Mouse (Mus musculus): ENCODE measurements around the gene 2900026A02Rik. TPM values are rescaled to one million over a fixed set of nuclear protein-coding genes. Genes with fewer than 3 reads are reported as not detected.
A peak's percentile ranks its signal among the peaks of the same experiment; 100 is the strongest.

2900026A02Rik gene
- total and polyA plus RNA-seq, 2 experiments: 8.0 to 29.2 TPM

DNA sequence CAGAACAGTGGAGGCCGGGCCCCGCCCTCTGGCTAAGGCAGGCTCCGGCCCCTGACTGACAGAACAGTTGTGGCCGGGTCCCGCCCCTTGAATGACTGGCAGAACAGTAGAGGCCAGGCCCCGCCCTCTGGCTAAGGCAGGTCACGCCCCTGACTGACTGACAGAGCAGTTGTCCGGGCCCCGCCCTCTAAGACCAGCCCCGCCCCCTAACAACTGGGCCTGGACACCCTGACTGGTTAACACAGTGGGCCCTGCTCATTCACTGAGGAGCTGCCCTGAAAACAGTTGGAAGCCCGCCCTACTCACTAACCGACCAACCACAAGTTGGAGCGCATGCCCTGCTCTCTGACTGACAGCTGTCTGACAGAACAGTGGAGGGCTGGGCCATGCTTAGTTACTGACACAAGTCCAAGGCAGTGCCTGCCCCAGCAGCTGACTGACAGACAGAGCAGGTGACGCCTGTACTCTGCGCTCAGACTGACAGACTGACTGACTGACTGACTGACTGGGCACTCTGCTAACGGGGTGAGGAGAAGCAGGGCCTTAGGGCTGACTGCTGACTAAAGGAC is 56.1 kb downstream of the 2900026A02Rik start:
- TF ChIP-seq POLR2A (IDR thresholded peaks at IDR 0.05; ENCODE audit: extremely low read depth, insufficient read depth, low read length): no peak
- TF ChIP-seq CTCF (IDR thresholded peaks at IDR 0.05; ENCODE audit: low read depth, low read length): peak; percentile 8; the same call in 1 of the 2 replicates
- H3K79me2 ChIP-seq (ENCODE audit: control insufficient read depth, insufficient read depth, low read length): peaks cover 27% of the 10 kb centered on the region; the same call in 1 of the 2 replicates
- WGBS: 13% methylated on average over 16 of the region's 16 CpGs
- no peaks in the 10 kb centered on the region for H3K36me3 ChIP-seq (ENCODE audit: control insufficient read depth, insufficient read depth, low read length)
- no peaks in the 10 kb centered on the region for H3K27me3 ChIP-seq (ENCODE audit: control insufficient read depth, insufficient read depth, low read length)
- DNase-seq (ENCODE audit: extremely low read depth, low read depth, low spot score): peak; percentile 98
- H3K27ac ChIP-seq (replicated peaks; ENCODE audit: insufficient read depth, low read depth, low read length): peak overlapping the region; percentile 18
- H3K9ac ChIP-seq (ENCODE audit: low read depth, low read length): peak overlapping the region; percentile 15
- H3K4me1 ChIP-seq (ENCODE audit: control insufficient read depth, insufficient read depth, low read length): peaks cover 4% of the 10 kb centered on the region
- H3K4me3 ChIP-seq (ENCODE audit: insufficient read depth, low read depth, low read length): no peak overlapping the region

DNA sequence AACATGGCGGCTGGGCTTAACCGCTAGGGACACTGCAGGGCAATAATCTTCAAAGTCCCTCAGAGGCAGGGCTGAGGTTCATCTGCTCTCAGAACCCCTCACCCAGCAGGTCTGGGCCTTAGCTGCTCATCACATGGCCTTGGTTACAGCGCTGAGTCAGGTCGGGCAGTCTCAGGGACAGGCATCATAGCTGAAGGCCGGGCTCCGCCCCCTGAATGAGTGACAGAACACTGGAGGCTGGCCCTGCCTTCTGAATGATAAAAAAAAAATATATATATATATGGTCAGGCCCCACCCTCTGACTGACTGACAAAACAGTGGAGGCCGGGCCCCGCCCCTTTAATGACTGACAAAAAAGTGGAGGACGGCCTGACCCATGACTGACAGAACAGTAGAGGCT is 56.6 kb downstream of the 2900026A02Rik start:
- TF ChIP-seq CTCF (IDR thresholded peaks at IDR 0.05; ENCODE audit: low read depth, low read length): no peak
- H3K4me1 ChIP-seq (ENCODE audit: control insufficient read depth, insufficient read depth, low read length): peaks cover 4% of the 10 kb centered on the region
- no peak for DNase-seq (ENCODE audit: extremely low read depth, low read depth, low spot score)

DNA sequence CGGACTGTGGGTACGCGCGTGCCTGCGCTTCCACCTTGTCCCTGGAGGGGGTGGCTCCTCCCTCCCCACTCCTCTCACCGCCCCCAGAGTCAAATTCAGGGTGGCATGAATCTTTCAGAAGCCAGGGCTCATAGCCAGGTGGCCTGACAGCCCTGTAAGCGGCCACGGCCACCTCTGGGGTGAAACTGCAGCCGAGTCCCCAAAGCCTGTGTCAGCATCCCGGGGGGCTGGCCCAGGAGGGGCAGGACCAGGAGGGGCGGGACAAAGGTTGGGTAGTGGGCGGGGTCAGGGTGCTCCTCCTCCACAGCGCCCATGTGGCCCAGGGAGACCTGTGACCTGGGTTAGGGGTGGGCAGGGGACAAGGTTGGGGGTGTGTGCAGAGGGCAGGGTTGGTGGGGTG is 57.9 kb downstream of the 2900026A02Rik start:
- no peak for DNase-seq (ENCODE audit: extremely low read depth, low read depth, low spot score)
- Histone ChIP-seq H3K79me2 (ENCODE audit: control insufficient read depth, insufficient read depth, low read length) (peaks cover 21% of the 10 kb centered on the region; the same call in 1 of the 2 replicates), H3K36me3 (ENCODE audit: control insufficient read depth, insufficient read depth, low read length) (no peaks in the 10 kb centered on the region), H3K4me3 (ENCODE audit: insufficient read depth, low read depth, low read length) (no peak overlapping the region), H3K9ac (ENCODE audit: low read depth, low read length) (no peak overlapping the region), H3K27me3 (ENCODE audit: control insufficient read depth, insufficient read depth, low read length) (no peaks in the 10 kb centered on the region), H3K4me1 (ENCODE audit: control insufficient read depth, insufficient read depth, low read length) (peaks cover 4% of the 10 kb centered on the region), H3K27ac (replicated peaks; ENCODE audit: insufficient read depth, low read depth, low read length) (no peak overlapping the region)
- 39% methylated on average over 13 of the region's 13 CpGs for WGBS
- TF ChIP-seq CTCF (IDR thresholded peaks at IDR 0.05; ENCODE audit: low read depth, low read length) (no peak), POLR2A (IDR thresholded peaks at IDR 0.05; ENCODE audit: extremely low read depth, insufficient read depth, low read length) (no peak)

More for the DNA sequence above, 56.6 kb downstream of the 2900026A02Rik start:
- Histone ChIP-seq H3K27ac (replicated peaks; ENCODE audit: insufficient read depth, low read depth, low read length) (no peak overlapping the region), H3K79me2 (ENCODE audit: control insufficient read depth, insufficient read depth, low read length) (peaks cover 21% of the 10 kb centered on the region; the same call in 1 of the 2 replicates), H3K36me3 (ENCODE audit: control insufficient read depth, insufficient read depth, low read length) (no peaks in the 10 kb centered on the region), H3K4me3 (ENCODE audit: insufficient read depth, low read depth, low read length) (no peak overlapping the region), H3K9ac (ENCODE audit: low read depth, low read length) (no peak overlapping the region), H3K27me3 (ENCODE audit: control insufficient read depth, insufficient read depth, low read length) (no peaks in the 10 kb centered on the region)
- 51% methylated on average over 9 of the region's 9 CpGs for WGBS

DNA sequence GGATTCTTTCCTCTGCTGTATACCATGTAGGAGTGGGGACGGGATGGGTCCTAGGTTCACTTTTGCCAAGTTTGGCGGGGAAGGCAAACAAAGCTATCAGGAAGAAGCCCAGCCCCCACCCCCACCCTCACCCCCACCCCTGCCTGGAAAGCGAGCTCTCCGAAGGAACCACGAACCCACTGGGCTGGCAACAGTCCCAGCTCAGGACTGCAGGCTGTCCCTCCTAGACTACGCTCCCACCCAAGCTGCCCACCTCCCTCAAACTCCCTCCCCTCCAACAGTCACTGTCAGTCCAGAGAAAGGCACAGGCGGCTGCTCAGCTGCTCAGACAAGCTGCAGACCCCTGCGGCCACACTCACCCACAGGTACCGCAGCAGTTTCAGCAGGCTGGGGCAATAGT is 58.3 kb downstream of the 2900026A02Rik start:
- Histone ChIP-seq H3K36me3 (ENCODE audit: control insufficient read depth, insufficient read depth, low read length) (no peaks in the 10 kb centered on the region), H3K27ac (replicated peaks; ENCODE audit: insufficient read depth, low read depth, low read length) (no peak overlapping the region), H3K9ac (ENCODE audit: low read depth, low read length) (no peak overlapping the region), H3K79me2 (ENCODE audit: control insufficient read depth, insufficient read depth, low read length) (peaks cover 17% of the 10 kb centered on the region; the same call in 1 of the 2 replicates), H3K4me1 (ENCODE audit: control insufficient read depth, insufficient read depth, low read length) (peaks cover 4% of the 10 kb centered on the region), H3K4me3 (ENCODE audit: insufficient read depth, low read depth, low read length) (no peak overlapping the region; the same call in 1 of the 2 replicates), H3K27me3 (ENCODE audit: control insufficient read depth, insufficient read depth, low read length) (no peaks in the 10 kb centered on the region)
- TF ChIP-seq CTCF (IDR thresholded peaks at IDR 0.05; ENCODE audit: low read depth, low read length) (no peak), POLR2A (IDR thresholded peaks at IDR 0.05; ENCODE audit: extremely low read depth, insufficient read depth, low read length) (no peak)
- DNase-seq (ENCODE audit: extremely low read depth, low read depth, low spot score): no peak
- 62% methylated on average over 9 of the region's 9 CpGs for WGBS

DNA sequence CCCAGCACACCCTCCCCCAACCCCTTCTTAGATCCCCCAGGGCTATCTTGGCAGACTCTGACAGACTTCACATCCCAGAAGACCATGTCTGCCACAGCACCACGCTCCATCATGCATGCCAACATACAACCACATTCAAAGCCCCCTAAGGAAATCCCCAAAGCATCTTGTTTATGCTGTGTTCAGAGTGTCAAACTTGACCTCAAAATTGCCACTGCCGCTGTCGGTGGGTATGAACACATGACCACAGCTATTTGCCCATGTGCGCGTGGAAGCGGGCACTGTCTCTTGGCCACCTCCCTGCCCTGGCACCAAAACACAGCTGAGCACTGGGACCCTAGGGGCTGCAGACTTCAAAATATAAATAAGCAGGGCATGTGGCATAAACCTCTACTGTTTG is 59.5 kb downstream of the 2900026A02Rik start:
- no peak for TF ChIP-seq POLR2A (IDR thresholded peaks at IDR 0.05; ENCODE audit: extremely low read depth, insufficient read depth, low read length)
- TF ChIP-seq CTCF (IDR thresholded peaks at IDR 0.05; ENCODE audit: low read depth, low read length): no peak

DNA sequence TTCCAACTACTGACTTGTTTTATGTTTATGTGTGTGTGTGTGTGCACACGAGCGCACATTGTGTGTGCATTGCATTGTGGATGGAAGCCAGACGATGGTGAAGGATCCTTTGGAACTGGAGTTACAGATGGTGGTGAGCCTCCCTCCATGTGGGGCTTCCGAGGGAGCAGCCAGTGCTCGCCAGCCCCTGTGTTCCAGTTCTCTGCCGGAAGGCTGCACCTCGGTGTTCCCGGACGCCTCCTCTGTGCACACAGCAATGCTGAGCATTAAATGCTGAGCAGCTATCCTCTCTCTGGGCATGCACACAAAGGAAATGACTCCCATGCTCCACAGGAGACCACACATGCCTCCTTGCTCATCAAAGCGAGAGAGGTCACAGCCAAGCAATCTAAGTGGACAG is 60.7 kb downstream of the 2900026A02Rik start:
- TF ChIP-seq CTCF (IDR thresholded peaks at IDR 0.05; ENCODE audit: low read depth, low read length): no peak
- no peak for TF ChIP-seq POLR2A (IDR thresholded peaks at IDR 0.05; ENCODE audit: extremely low read depth, insufficient read depth, low read length)
- no peaks in the 10 kb centered on the region for H3K27me3 ChIP-seq (ENCODE audit: control insufficient read depth, insufficient read depth, low read length)
- 89% methylated on average over 10 of the region's 10 CpGs for WGBS
- H3K36me3 ChIP-seq (ENCODE audit: control insufficient read depth, insufficient read depth, low read length): no peaks in the 10 kb centered on the region
- peaks cover 17% of the 10 kb centered on the region; the same call in 1 of the 2 replicates for H3K79me2 ChIP-seq (ENCODE audit: control insufficient read depth, insufficient read depth, low read length)
- DNase-seq (ENCODE audit: extremely low read depth, low read depth, low spot score): no peak
- peaks cover 4% of the 10 kb centered on the region for H3K4me1 ChIP-seq (ENCODE audit: control insufficient read depth, insufficient read depth, low read length)
- no peak overlapping the region for H3K9ac ChIP-seq (ENCODE audit: low read depth, low read length)
- no peak overlapping the region for H3K4me3 ChIP-seq (ENCODE audit: insufficient read depth, low read depth, low read length)
- no peak overlapping the region for H3K27ac ChIP-seq (replicated peaks; ENCODE audit: insufficient read depth, low read depth, low read length)

More for the DNA sequence above, 59.5 kb downstream of the 2900026A02Rik start:
- no peak overlapping the region for H3K27ac ChIP-seq (replicated peaks; ENCODE audit: insufficient read depth, low read depth, low read length)
- no peak for DNase-seq (ENCODE audit: extremely low read depth, low read depth, low spot score)
- H3K9ac ChIP-seq (ENCODE audit: low read depth, low read length): no peak overlapping the region
- H3K4me1 ChIP-seq (ENCODE audit: control insufficient read depth, insufficient read depth, low read length): peaks cover 4% of the 10 kb centered on the region
- H3K27me3 ChIP-seq (ENCODE audit: control insufficient read depth, insufficient read depth, low read length): no peaks in the 10 kb centered on the region
- H3K36me3 ChIP-seq (ENCODE audit: control insufficient read depth, insufficient read depth, low read length): no peaks in the 10 kb centered on the region
- H3K4me3 ChIP-seq (ENCODE audit: insufficient read depth, low read depth, low read length): no peak overlapping the region
- WGBS: 82% methylated on average over 6 of the region's 6 CpGs
- peaks cover 17% of the 10 kb centered on the region; the same call in 1 of the 2 replicates for H3K79me2 ChIP-seq (ENCODE audit: control insufficient read depth, insufficient read depth, low read length)
